Mouse (Mus musculus) testis, adult 2 months (tissue): ENCODE results near the gene Lcn6. TPM values are rescaled to one million over a fixed set of nuclear protein-coding genes. Genes with fewer than 3 reads are reported as not detected.
A peak's percentile ranks its signal among the peaks of the same experiment; 100 is the strongest.
"Not testable (repeated sequence)": the region's sequence is repeated elsewhere in the genome, so short reads cannot be mapped to it uniquely, and the experiment has no call there.

Experiments
- H3K27ac ChIP-seq: fragments of 200-500 bp; 2 replicates; pipeline ENCODE4 v1.5.1; 2012; ENCODE audit warnings: low read depth, low read length; ENCODE audit not compliant: control insufficient read depth, insufficient read depth
- H3K27me3 ChIP-seq: fragments of 200-500 bp; 2 replicates; pipeline ENCODE4 v1.6.1; 2012; ENCODE audit warnings: mild to moderate bottlenecking, low read length, moderate library complexity; ENCODE audit not compliant: control insufficient read depth, insufficient read depth
- H3K36me3 ChIP-seq: fragments of 200-500 bp; 2 replicates; pipeline ENCODE4 v1.6.1; 2012; ENCODE audit warnings: mild to moderate bottlenecking, low read length; ENCODE audit not compliant: control insufficient read depth, insufficient read depth
- H3K4me1 ChIP-seq: fragments of 200-500 bp; 2 replicates; pipeline ENCODE4 v1.6.1; 2012; ENCODE audit warnings: low read length; ENCODE audit not compliant: control insufficient read depth, insufficient read depth
- H3K4me3 ChIP-seq: fragments of 200-500 bp; 2 replicates; pipeline ENCODE4 v1.5.1; 2012; ENCODE audit warnings: low read depth, mild to moderate bottlenecking, low read length, moderate library complexity, mixed read lengths; ENCODE audit not compliant: control insufficient read depth
- CTCF ChIP-seq: fragments of 200-500 bp; IDR thresholded peaks from 2 replicates; pipeline ENCODE4 v1.5.1; 2012; ENCODE audit warnings: low read depth, mild to moderate bottlenecking, inconsistent platforms, low read length, moderate library complexity; ENCODE audit not compliant: control insufficient read depth, insufficient read depth, insufficient replicate concordance
- POLR2A ChIP-seq: fragments of 200-500 bp; IDR thresholded peaks from 2 replicates; pipeline ENCODE4 v1.6.1; 2012; ENCODE audit warnings: low read depth, mild to moderate bottlenecking, inconsistent platforms, low read length, moderate library complexity; ENCODE audit not compliant: control insufficient read depth
- polyA plus RNA-seq: library from polyadenylated mRNA; depleted of rRNA; stranded (reverse); fragments of >200 nt; gene quantifications from 2 replicates; pipeline ENCODE4 v1.2.3, GENCODE M21; 2012

The Lcn6 gene
- polyA plus RNA-seq, 1 experiment, result not detected

GRCm38 (mm10) chr2:25679559-25679958 is 3.0 kb downstream of the Lcn6 start:
- Histone ChIP-seq H3K27me3 (no peaks in the 10 kb centered on the region), H3K4me1 (no peaks in the 10 kb centered on the region), H3K27ac (no peak overlapping the region), H3K36me3 (no peaks in the 10 kb centered on the region), H3K4me3 (no peak overlapping the region)
- TF ChIP-seq POLR2A (no peak), CTCF (no peak)

- Histone ChIP-seq H3K27me3 (no peaks in the 10 kb centered on the region), H3K36me3 (no peaks in the 10 kb centered on the region), H3K4me3 (no peak within 1 kb of the TSS), H3K4me1 (no peaks in the 10 kb centered on the region), H3K27ac (no peak within 1 kb of the TSS)
- TF ChIP-seq POLR2A (no peak), CTCF (no peak)
Measured at GRCm38 (mm10) chr2:25682426-25682825, 5.8 kb downstream of the Lcn6 start, which contains the start of gene Lcn10. Lcn10 (plus strand) TSS chr2:25682726.

GRCm38 (mm10) chr2:25686941-25687340 is 10.4 kb downstream of the Lcn6 start:
- Histone ChIP-seq H3K27me3 (no peaks in the 10 kb centered on the region), H3K4me1 (no peaks in the 10 kb centered on the region)
- TF ChIP-seq POLR2A, result no peak
- TF ChIP-seq CTCF, result peak; percentile 37; the same call in 1 of the 2 replicates

GRCm38 (mm10) chr2:25694605-25695004 is 18.0 kb downstream of the Lcn6 start:
- no peak overlapping the region for H3K4me3 ChIP-seq
- H3K36me3 ChIP-seq, result no peaks in the 10 kb centered on the region
- no peak overlapping the region for H3K27ac ChIP-seq
- H3K4me1 ChIP-seq, result no peaks in the 10 kb centered on the region
- TF ChIP-seq CTCF (peak; percentile 56; the same call in 1 of the 2 replicates), POLR2A (no peak)
- H3K27me3 ChIP-seq, result no peaks in the 10 kb centered on the region

More at GRCm38 (mm10) chr2:25686941-25687340, 10.4 kb downstream of the Lcn6 start:
- Histone ChIP-seq H3K36me3 (no peaks in the 10 kb centered on the region), H3K27ac (no peak overlapping the region), H3K4me3 (no peak overlapping the region)

GRCm38 (mm10) chr2:25696951-25697350 is 20.4 kb downstream of the Lcn6 start:
- no peak overlapping the region for H3K27ac ChIP-seq
- H3K4me1 ChIP-seq, result no peaks in the 10 kb centered on the region
- no peaks in the 10 kb centered on the region for H3K36me3 ChIP-seq
- no peak overlapping the region for H3K4me3 ChIP-seq
- TF ChIP-seq CTCF (no peak), POLR2A (no peak)
- H3K27me3 ChIP-seq, result no peaks in the 10 kb centered on the region

GRCm38 (mm10) chr2:25698696-25699095 is 22.1 kb downstream of the Lcn6 start:
- no peaks in the 10 kb centered on the region for H3K27me3 ChIP-seq
- TF ChIP-seq CTCF, result no peak
- TF ChIP-seq POLR2A, result no peak
- H3K27ac ChIP-seq, result no peak overlapping the region
- H3K4me3 ChIP-seq, result no peak overlapping the region
- no peaks in the 10 kb centered on the region for H3K4me1 ChIP-seq
- no peaks in the 10 kb centered on the region for H3K36me3 ChIP-seq

GRCm38 (mm10) chr2:25699743-25700142 is 23.2 kb downstream of the Lcn6 start, which contains the start of gene Obp2a:
Obp2a (plus strand) TSS chr2:25700043.
- H3K27me3 ChIP-seq, H3K4me1 ChIP-seq, H3K4me3 ChIP-seq: not testable (repeated sequence)

GRCm38 (mm10) chr2:25701001-25701400 is 24.4 kb downstream of the Lcn6 start:
- Histone ChIP-seq H3K36me3 (no peaks in the 10 kb centered on the region), H3K4me1 (no peaks in the 10 kb centered on the region), H3K4me3 (no peak overlapping the region), H3K27ac (no peak overlapping the region), H3K27me3 (no peaks in the 10 kb centered on the region)
- TF ChIP-seq CTCF (no peak), POLR2A (no peak)

More at GRCm38 (mm10) chr2:25699743-25700142, 23.2 kb downstream of the Lcn6 start, which contains the start of gene Obp2a:
- not testable (repeated sequence) for H3K27ac ChIP-seq, H3K36me3 ChIP-seq
